Mouse (Mus musculus): Measurements from ENCODE around the gene Pjvk.

- TF ChIP-seq CTCF (IDR thresholded peaks at IDR 0.05; ENCODE audit: extremely low read depth, insufficient read length, insufficient replicate concordance, low read depth, low read length), result no peak
- no peak for TF ChIP-seq POLR2A (IDR thresholded peaks at IDR 0.05; ENCODE audit: low read depth, low read length)
These were observed 30.2 kb upstream of the Pjvk start for GRCm38 (mm10) chr2:76618078-76618477.

Measured in small intestine, adult 2 months (tissue).